Mouse (Mus musculus) midbrain, postnatal 0 days (tissue): ENCODE data around the gene Gm14137. TPM values are rescaled to one million over a fixed set of nuclear protein-coding genes. Genes with fewer than 3 reads are reported as not detected.

Experiments
- ATAC-seq: fragments of 200-750 bp; cut with Nextera tagmentation; 2 replicates; pipeline ENCODE4 v1.8.0; 2017; ENCODE audit warnings: moderate number of reproducible peaks, mild to moderate bottlenecking, moderate TSS enrichment, moderate library complexity; ENCODE audit not compliant: low FRiP score
- DNase-seq: peaks from one replicate; pipeline ENCODE4 v3.0.0-alpha.2; 2015; ENCODE audit warnings: low spot score
- H3K27ac ChIP-seq: fragments of 300-500 bp; sonication (generic); 2 replicates; pipeline ENCODE4 v1.5.1; 2014; ENCODE audit warnings: low read depth, mild to moderate bottlenecking, low read length, mixed read lengths
- H3K27me3 ChIP-seq: fragments of 300-500 bp; sonication (generic); 2 replicates; pipeline ENCODE4 v1.6.1; 2014; ENCODE audit warnings: low read length, control low read depth, mixed read lengths; ENCODE audit not compliant: insufficient read depth
- H3K36me3 ChIP-seq: fragments of 300-500 bp; sonication (generic); 2 replicates; pipeline ENCODE4 v1.6.1; 2014; ENCODE audit warnings: low read length, control low read depth, mixed read lengths; ENCODE audit not compliant: insufficient read depth
- H3K4me1 ChIP-seq: fragments of 300-500 bp; sonication (generic); 2 replicates; pipeline ENCODE4 v1.6.1; 2014; ENCODE audit warnings: mild to moderate bottlenecking, control low read depth, antibody characterized with exemption, low read length, mixed read lengths; ENCODE audit not compliant: insufficient read depth
- H3K4me2 ChIP-seq: fragments of 300-500 bp; sonication (generic); 2 replicates; pipeline ENCODE4 v1.6.1; 2014; ENCODE audit warnings: low read depth, mild to moderate bottlenecking, low read length, mixed read lengths; ENCODE audit not compliant: poor library complexity, severe bottlenecking
- H3K4me3 ChIP-seq: fragments of 300-500 bp; sonication (generic); 2 replicates; pipeline ENCODE4 v1.5.1; 2014; ENCODE audit warnings: low read depth, mild to moderate bottlenecking, low read length, moderate library complexity
- H3K9ac ChIP-seq: fragments of 300-500 bp; sonication (generic); replicated peaks from 2 replicates; pipeline ENCODE4 v1.6.1; 2014; ENCODE audit warnings: mild to moderate bottlenecking, low read length, moderate library complexity, mixed read lengths; ENCODE audit not compliant: poor library complexity, severe bottlenecking
- H3K9me3 ChIP-seq: fragments of 300-500 bp; sonication (generic); 2 replicates; pipeline ENCODE4 v1.6.1; 2016; ENCODE audit warnings: low read length, control low read depth
- CTCF ChIP-seq: IDR thresholded peaks from 2 replicates; pipeline ENCODE4 v1.5.1; 2016; ENCODE audit warnings: antibody characterized with exemption, mild to moderate bottlenecking
- WGBS: fragments of 180-500 bp; shearing (Covaris S2); extraction: QIAGEN DNeasy Blood & Tissue Kit; methylation state at CpG from one replicate; pipeline ENCODE4 v1.1.7; 2014; 5-methylcytosine and 5-hydroxymethylcytosine counted together
- polyA plus RNA-seq: library from polyadenylated mRNA; unstranded; fragments of >200 nt; fragmentation: Nextera tagmentation; extraction: Ambion mirVana; gene quantifications from 2 replicates; pipeline ENCODE4 v1.2.1, GENCODE M21; 2015
- total RNA-seq: library from RNA; depleted of rRNA; stranded (reverse); fragments of >200 nt; gene quantifications from 2 replicates; pipeline ENCODE4 v1.2.3, GENCODE M21; 2014

Gene Gm14137
- total and polyA plus RNA-seq, 2 experiments from 2014 or later = 0.05 to 0.47 TPM

DNA sequence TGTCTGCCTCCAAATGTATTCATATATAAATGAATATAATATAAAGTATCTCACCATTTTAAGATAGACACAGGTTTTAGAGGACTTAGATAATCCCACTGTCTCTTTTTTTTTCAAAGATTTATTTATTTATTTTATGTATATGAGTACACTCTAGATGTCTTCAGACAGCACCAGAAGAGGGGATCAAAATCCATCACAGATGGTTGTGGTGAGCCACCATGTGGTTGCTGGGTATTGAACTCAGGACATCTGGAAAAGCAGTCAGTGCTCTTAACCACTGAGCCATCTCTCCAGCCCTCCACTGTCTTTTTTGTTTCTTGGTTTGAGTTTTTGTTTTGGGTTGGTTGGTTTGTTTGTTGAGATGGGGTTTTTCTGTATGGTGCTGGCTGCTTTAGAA is 16.5 kb upstream of the Gm14137 start:
- H3K4me2 ChIP-seq = no peak overlapping the region
- TF ChIP-seq CTCF = no peak
- no peak for ATAC-seq

DNA sequence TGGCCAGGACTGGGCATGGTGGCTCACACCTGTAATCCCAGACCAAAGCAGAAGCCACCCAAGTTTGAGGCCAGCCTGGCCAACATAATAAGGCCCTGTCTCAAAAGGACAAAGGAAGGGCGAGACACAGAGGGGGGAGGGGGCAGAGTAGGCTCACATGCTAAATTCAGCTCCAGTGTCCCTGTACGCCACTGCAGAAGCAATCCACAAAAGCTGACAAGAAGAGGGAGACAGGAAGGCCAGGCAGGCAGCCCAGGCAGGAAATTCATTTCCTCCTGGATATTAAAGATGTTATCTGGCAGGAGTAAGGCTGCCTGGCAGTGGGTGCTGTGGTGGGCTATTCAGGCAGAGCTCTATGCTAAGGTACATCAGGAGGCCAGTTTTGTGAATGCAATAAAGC is 13.1 kb upstream of the Gm14137 start:
- peaks cover 5% of the 10 kb centered on the region; the same call in 1 of the 2 replicates for H3K27me3 ChIP-seq
- 18% methylated on average over 2 of the region's 2 CpGs for WGBS
- H3K9me3 ChIP-seq = no peaks in the 10 kb centered on the region
- no peaks in the 10 kb centered on the region for H3K36me3 ChIP-seq
- H3K4me3 ChIP-seq = no peak overlapping the region
- H3K9ac ChIP-seq = no peak overlapping the region
- DNase-seq (no peak), ATAC-seq (no peak)
- no peak overlapping the region for H3K4me2 ChIP-seq
- no peak overlapping the region for H3K27ac ChIP-seq
- no peak for TF ChIP-seq CTCF
- 0 out of 2 replicates have a peak, but pooled peaks cover 4% of the 10 kb centered on the region for H3K4me1 ChIP-seq

More for the DNA sequence above, 16.5 kb upstream of the Gm14137 start:
- DNase-seq = no peak
- Histone ChIP-seq H3K27ac (no peak overlapping the region), H3K9me3 (no peaks in the 10 kb centered on the region), H3K27me3 (no peaks in the 10 kb centered on the region; the same call in 1 of the 2 replicates), H3K36me3 (peaks cover 14% of the 10 kb centered on the region), H3K9ac (no peak overlapping the region), H3K4me1 (peaks cover 11% of the 10 kb centered on the region; the same call in 1 of the 2 replicates), H3K4me3 (no peak overlapping the region)

DNA sequence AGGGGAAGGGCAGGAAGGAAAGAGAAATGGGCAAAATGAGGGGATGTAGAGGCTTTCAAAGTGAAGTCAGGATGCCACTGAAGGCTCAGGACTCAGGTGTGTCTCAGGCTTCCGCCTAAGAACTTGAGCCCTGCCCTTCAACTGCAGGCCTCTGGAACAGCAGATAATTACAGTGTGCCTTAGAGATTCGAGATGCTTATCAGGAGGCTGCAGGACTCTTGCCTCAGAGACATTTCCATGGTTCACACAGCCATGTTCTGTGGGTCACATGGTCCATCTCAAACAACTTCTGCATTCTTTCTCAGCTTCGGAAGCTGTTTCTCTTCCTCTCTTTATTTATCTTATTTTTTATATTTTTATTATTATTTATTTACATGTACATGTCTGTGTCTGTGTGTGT is 11.2 kb upstream of the Gm14137 start:
- WGBS = 68% methylated on average over 3 of the region's 3 CpGs
- no peaks in the 10 kb centered on the region; the same call in 1 of the 2 replicates for H3K4me1 ChIP-seq
- TF ChIP-seq CTCF = no peak
- DNase-seq (no peak), ATAC-seq (no peak)
- H3K27ac ChIP-seq = no peak overlapping the region
- H3K9ac ChIP-seq = no peak overlapping the region
- no peaks in the 10 kb centered on the region for H3K36me3 ChIP-seq
- no peak overlapping the region for H3K4me2 ChIP-seq
- no peaks in the 10 kb centered on the region for H3K9me3 ChIP-seq
- H3K27me3 ChIP-seq = peaks cover 5% of the 10 kb centered on the region; the same call in 1 of the 2 replicates
- H3K4me3 ChIP-seq = no peak overlapping the region

DNA sequence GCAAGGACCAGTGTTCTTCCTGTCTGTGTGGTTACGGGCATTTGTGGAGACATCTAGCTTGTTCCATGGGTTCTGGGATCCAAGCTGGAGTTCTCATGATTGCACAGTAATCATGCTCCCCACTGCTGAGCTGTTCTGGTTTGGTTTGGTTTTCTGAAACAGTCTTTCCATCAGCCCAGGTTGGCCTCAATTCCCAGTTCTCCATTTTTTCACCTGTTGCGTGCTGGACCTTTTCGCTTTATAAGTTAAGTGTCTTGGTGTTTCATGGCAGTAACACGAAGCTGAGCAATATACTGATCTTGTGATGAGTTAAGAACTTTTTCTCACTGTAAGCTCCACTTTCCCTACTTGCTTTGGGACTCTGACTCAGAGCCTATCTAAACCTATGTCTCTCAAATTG is 10.3 kb upstream of the Gm14137 start:
- Histone ChIP-seq H3K27me3 (peaks cover 5% of the 10 kb centered on the region; the same call in 1 of the 2 replicates), H3K4me2 (no peak overlapping the region), H3K4me3 (no peak overlapping the region), H3K9me3 (no peaks in the 10 kb centered on the region), H3K9ac (no peak overlapping the region), H3K36me3 (no peaks in the 10 kb centered on the region), H3K4me1 (no peaks in the 10 kb centered on the region; the same call in 1 of the 2 replicates), H3K27ac (no peak overlapping the region)
- ATAC-seq (no peak), DNase-seq (no peak)
- TF ChIP-seq CTCF = no peak
- 89% methylated on average over 4 of the region's 4 CpGs for WGBS

DNA sequence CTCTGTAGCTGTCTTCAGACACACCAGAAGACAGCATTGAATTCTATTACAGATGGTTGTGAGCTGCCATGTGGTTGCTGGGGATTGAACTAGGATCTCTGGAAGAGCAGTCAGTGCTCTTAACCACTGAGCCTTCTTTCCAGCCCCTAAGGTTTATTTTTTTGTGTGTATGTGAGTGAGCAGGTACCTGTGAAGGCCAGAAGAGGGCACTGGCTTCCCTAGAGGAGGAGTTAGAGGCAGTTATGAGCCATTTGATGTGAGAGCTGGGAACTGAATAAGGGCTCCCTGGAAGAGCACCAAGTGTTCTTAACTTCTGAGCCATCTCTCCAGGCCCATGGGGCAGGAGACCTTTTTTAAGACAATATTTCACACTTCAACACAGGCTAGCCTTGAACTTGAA is 8.9 kb upstream of the Gm14137 start:
- H3K36me3 ChIP-seq = no peaks in the 10 kb centered on the region
- DNase-seq = no peak
- no peak overlapping the region for H3K27ac ChIP-seq
- no peak overlapping the region for H3K4me3 ChIP-seq
- TF ChIP-seq CTCF = no peak
- no peak for ATAC-seq
- H3K9me3 ChIP-seq = no peaks in the 10 kb centered on the region
- H3K4me2 ChIP-seq = no peak overlapping the region
- no peaks in the 10 kb centered on the region; the same call in 1 of the 2 replicates for H3K4me1 ChIP-seq
- no peak overlapping the region for H3K9ac ChIP-seq
- H3K27me3 ChIP-seq = peaks cover 5% of the 10 kb centered on the region; the same call in 1 of the 2 replicates

DNA sequence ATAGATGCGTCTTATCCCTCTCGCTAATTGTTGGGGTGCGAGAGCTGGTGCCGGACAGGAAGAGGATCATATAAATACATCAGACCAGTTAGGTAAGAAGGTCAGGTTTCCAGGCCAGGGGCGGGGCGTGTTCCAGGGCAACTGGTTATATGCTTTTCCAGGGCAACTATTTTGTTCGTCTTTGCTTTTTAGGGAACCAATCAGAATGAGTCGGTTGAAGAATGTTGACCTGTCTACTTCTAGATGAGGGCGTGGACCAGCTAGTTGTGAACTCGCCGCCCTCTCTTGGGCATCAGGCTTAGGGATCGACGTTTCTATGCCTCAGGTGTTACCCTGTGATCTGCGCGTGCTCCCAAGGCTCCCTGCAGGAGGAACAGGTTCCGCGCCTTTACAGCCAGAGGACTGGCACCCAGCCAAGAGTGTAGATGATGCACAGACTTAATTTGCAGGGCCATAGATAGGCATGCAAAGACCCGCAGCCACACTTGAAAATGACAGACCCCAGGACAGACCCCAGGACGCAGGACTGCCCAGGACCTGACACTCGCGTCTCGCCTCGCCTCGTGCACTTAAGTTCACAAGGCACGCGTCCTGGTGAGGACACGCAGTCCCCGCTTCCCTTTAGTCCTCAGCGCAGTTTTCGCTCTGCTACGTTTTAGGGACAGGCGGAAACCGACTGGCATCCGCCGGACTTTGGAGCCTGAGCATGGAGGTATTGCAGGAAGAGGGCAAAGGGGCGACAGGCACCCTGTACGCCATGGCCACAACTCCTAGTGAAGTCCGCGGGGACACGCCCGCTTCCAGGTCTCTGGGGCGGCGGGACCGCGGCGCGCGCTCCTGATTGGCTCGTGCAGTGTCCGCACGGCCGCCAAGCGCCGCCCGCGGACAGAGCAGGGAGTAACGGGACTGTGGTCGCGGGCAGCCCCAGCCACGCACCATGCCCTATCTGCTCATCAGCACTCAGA is 7.1 kb upstream of the Gm14137 start, which contains the start of gene Gchfr:
Gchfr (plus strand) TSS at position 873 of the 965 bp plus-strand sequence.
- H3K36me3 ChIP-seq = no peaks in the 10 kb centered on the region
- ATAC-seq (peak; percentile 69), DNase-seq (peak; percentile 51)
- H3K9ac ChIP-seq = peak within 1 kb of the TSS; percentile 24; the same call in 1 of the 2 replicates
- no peak within 1 kb of the TSS for H3K27ac ChIP-seq
- WGBS = under 1% methylated on average over 60 of the region's 60 CpGs
- peaks cover 5% of the 10 kb centered on the region; the same call in 1 of the 2 replicates for H3K27me3 ChIP-seq
- no peaks in the 10 kb centered on the region for H3K9me3 ChIP-seq
- H3K4me1 ChIP-seq = no peaks in the 10 kb centered on the region; the same call in 1 of the 2 replicates
- H3K4me3 ChIP-seq = peak within 1 kb of the TSS; percentile 47
- TF ChIP-seq CTCF = peak; percentile 29; the same call in 1 of the 2 replicates
- peak within 1 kb of the TSS; percentile 97 for H3K4me2 ChIP-seq
